Mouse (Mus musculus): ENCODE measurements around the gene Efna4. TPM values are rescaled to one million over a fixed set of nuclear protein-coding genes. Genes with fewer than 3 reads are reported as not detected.
A peak's percentile ranks its signal among the peaks of the same experiment; 100 is the strongest.

Gene Efna4
- polyA plus RNA-seq, 1 experiment from 2014 or later, result 9.9 TPM

GRCm38 (mm10) chr3:89379388-89380131 lies 41.7 kb upstream of the Efna4 start:
- no peak overlapping the region for H3K27ac ChIP-seq (replicated peaks)
- peak overlapping the region; percentile 87; the same call in 1 of the 2 replicates for H3K4me2 ChIP-seq
- no peak overlapping the region for H3K4me3 ChIP-seq
- H3K27me3 ChIP-seq (replicated peaks), result no peaks in the 10 kb centered on the region
- H3K9ac ChIP-seq, result peak overlapping the region; percentile 86; the same call in 1 of the 2 replicates
- WGBS, result 87% methylated on average over 31 of the region's 31 CpGs
- no peak for ATAC-seq (ENCODE audit: extremely low read depth, insufficient number of reproducible peaks, low FRiP score, low TSS enrichment)
- peaks cover 21% of the 10 kb centered on the region for H3K4me1 ChIP-seq
- H3K9me3 ChIP-seq, result no peaks in the 10 kb centered on the region
- peaks cover 26% of the 10 kb centered on the region for H3K36me3 ChIP-seq

DNA sequence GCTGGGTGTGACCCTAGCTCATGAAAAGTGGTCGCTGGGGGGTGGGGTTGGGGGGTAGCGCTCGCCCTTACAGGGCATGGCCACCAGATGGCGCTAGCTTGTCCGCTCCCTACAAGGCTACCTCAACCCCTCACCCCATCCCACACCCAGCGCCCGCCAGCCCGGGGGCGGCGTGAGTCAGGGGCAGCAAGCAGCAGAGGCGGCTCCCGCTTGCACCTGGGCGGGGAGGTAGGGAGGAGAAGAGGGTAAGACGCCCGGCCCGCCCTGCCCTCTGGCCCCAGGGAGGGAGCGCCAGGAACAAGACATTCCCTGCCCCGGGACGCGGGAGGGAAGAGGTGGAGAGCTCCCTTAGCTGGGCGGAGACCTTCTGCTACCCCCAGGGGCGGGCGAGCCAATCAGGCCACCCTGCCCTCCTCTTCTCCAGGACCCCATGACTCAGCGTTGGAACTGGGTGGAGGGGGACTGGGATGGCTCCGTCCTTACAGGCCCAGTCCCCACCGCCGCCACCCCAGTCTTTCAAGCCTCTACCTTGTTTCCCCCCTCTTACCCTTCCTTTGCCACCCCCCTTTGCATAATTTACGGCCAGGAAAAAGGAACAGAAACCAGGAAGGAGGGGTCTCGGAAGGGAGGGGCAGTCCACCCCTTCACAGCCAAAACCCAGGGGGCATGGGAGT lies 40.7 kb upstream of the Efna4 start:
- WGBS, result 2% methylated on average over 29 of the region's 29 CpGs
- H3K4me3 ChIP-seq, result peak overlapping the region; percentile 66
- peaks cover 20% of the 10 kb centered on the region for H3K4me1 ChIP-seq
- peak overlapping the region; percentile 87 for H3K4me2 ChIP-seq
- no peaks in the 10 kb centered on the region for H3K27me3 ChIP-seq (replicated peaks)
- ATAC-seq (ENCODE audit: extremely low read depth, insufficient number of reproducible peaks, low FRiP score, low TSS enrichment), result peak; percentile 76
- H3K9ac ChIP-seq, result peak overlapping the region; percentile 86
- no peaks in the 10 kb centered on the region for H3K9me3 ChIP-seq
- peak overlapping the region; percentile 54 for H3K27ac ChIP-seq (replicated peaks)
- peaks cover 26% of the 10 kb centered on the region for H3K36me3 ChIP-seq

- H3K27ac ChIP-seq (replicated peaks), result no peak overlapping the region
- ATAC-seq (ENCODE audit: extremely low read depth, insufficient number of reproducible peaks, low FRiP score, low TSS enrichment), result no peak
- H3K4me3 ChIP-seq, result peak overlapping the region; percentile 66; the same call in 1 of the 2 replicates
- H3K9ac ChIP-seq, result peak overlapping the region; percentile 86
- 68% methylated on average over 4 of the region's 4 CpGs for WGBS
- peaks cover 20% of the 10 kb centered on the region for H3K4me1 ChIP-seq
- H3K9me3 ChIP-seq, result no peaks in the 10 kb centered on the region
- peak overlapping the region; percentile 87 for H3K4me2 ChIP-seq
- H3K36me3 ChIP-seq, result peaks cover 26% of the 10 kb centered on the region
- H3K27me3 ChIP-seq (replicated peaks), result no peaks in the 10 kb centered on the region
These were observed 40.0 kb upstream of the Efna4 start for GRCm38 (mm10) chr3:89377831-89378230.

DNA sequence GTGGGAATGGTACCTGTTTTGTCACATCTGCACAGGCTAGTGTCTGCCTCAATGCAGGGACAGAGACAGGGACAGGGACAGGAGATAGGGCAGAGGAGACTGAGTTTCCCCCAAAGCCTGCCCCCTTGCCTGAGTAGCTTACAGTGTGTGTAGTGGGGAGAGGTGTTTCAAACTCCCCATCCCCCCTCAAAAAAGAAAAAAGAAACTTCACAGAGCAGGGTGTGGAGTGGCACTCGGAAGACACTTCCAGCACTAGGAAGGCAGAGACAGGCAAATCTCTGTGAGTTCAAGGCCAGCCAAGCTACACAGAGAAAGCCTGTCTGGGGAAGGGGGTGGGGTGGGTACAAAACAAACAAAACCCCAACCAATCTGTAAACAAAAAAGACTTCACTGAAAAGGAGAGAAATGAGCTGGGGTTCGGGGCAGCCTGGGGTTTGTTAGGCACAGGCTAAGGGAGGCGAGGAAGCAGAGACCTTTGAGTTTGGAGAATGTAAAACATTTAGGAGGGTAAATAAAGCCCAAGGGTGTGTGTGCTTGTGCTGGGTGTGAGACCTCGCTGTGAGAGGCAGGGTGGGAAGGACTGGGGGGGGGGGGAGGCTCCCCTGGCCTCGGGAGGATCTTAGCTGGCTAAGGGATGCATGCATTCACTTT lies 35.9 kb upstream of the Efna4 start:
- Histone ChIP-seq H3K9me3 (no peaks in the 10 kb centered on the region), H3K4me1 (peaks cover 16% of the 10 kb centered on the region), H3K36me3 (no peaks in the 10 kb centered on the region), H3K27me3 (replicated peaks) (no peaks in the 10 kb centered on the region), H3K9ac (no peak overlapping the region), H3K4me2 (no peak overlapping the region), H3K27ac (replicated peaks) (no peak overlapping the region), H3K4me3 (no peak overlapping the region)
- ATAC-seq (ENCODE audit: extremely low read depth, insufficient number of reproducible peaks, low FRiP score, low TSS enrichment), result no peak
- 39% methylated on average over 5 of the region's 5 CpGs for WGBS

DNA sequence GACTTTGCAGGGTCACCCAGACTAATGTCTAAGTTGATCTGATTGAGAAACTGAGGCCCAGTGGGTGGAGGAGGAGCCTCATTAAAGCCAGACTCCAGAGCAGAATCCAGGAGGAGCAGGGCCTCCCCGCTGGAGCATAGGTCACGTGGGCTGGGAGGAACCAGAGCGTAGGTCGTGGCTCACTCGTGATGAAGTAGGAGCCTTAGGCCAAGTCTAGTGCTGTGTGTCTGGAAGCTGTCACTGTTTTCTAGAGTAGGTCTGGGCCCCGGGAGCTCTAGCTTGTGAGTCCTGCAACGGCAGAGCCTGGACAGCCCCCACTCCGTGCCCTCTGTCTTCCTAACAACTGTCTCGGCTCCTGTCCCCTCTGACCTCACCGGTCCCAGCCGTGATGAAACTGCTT lies 29.5 kb upstream of the Efna4 start:
- Histone ChIP-seq H3K4me2 (no peak overlapping the region), H3K9me3 (no peaks in the 10 kb centered on the region), H3K27me3 (replicated peaks) (peaks cover 15% of the 10 kb centered on the region), H3K4me3 (no peak overlapping the region), H3K9ac (no peak overlapping the region), H3K36me3 (no peaks in the 10 kb centered on the region), H3K4me1 (peaks cover 6% of the 10 kb centered on the region; the same call in 1 of the 2 replicates), H3K27ac (replicated peaks) (no peak overlapping the region)
- WGBS, result 43% methylated on average over 11 of the region's 11 CpGs
- ATAC-seq (ENCODE audit: extremely low read depth, insufficient number of reproducible peaks, low FRiP score, low TSS enrichment), result no peak

DNA sequence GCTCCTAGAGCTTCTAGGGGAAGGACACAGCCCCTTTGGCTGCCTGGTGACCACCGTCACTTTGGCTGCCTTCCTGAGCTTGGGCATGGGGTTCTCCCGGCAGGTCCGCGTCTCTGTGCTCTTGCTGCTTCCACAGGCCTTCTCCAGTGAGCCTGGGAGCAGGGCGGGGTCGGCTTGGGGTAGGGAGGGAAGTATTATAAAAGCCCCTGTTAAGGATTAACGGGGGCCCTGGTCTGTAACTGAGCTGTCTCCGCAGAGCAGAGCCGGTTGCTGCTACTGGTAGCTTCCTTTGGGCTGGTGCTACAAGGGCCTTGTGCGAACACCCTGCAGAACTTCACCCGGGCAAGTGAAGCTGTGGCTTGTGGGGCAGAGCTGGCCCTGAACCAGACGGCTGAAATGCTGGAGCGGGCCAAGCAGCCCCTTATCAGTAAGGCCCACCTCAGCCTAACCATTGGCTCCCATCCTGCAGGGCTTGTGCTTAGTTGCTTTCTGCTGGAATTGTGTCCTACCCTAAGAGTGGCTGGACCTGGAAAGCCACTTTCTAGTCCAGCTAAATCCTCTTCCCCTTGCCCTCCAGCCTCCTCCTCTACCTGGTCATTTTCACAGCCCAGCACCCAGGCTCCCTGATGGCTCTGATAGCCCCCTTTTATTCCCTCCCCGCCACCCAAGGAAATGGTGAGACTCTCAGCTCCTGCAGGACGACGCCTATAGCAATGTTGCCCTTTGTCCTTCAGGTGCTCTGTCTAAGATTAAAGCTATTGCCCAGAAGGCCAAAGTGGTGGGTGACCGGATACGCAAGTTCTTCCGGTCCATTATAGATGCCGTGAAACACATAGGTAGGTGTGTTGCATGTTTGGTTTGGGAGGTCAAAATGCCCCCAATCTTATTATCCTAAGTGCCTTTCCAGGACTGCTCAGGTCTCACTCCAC lies 27.9 kb upstream of the Efna4 start:
- WGBS, result 69% methylated on average over 20 of the region's 20 CpGs
- no peak for ATAC-seq (ENCODE audit: extremely low read depth, insufficient number of reproducible peaks, low FRiP score, low TSS enrichment)
- H3K9ac ChIP-seq, result no peak overlapping the region
- peaks cover 15% of the 10 kb centered on the region for H3K27me3 ChIP-seq (replicated peaks)
- H3K4me3 ChIP-seq, result no peak overlapping the region
- peaks cover 6% of the 10 kb centered on the region; the same call in 1 of the 2 replicates for H3K4me1 ChIP-seq
- H3K4me2 ChIP-seq, result no peak overlapping the region
- H3K36me3 ChIP-seq, result no peaks in the 10 kb centered on the region
- no peak overlapping the region for H3K27ac ChIP-seq (replicated peaks)
- H3K9me3 ChIP-seq, result no peaks in the 10 kb centered on the region

GRCm38 (mm10) chr3:89365153-89365485 lies 27.3 kb upstream of the Efna4 start, which contains the start of gene Dcst1:
Gene Dcst1 (minus strand): TSS chr3:89365253.
- H3K9me3 ChIP-seq, result no peaks in the 10 kb centered on the region
- peaks cover 6% of the 10 kb centered on the region; the same call in 1 of the 2 replicates for H3K4me1 ChIP-seq
- ATAC-seq (ENCODE audit: extremely low read depth, insufficient number of reproducible peaks, low FRiP score, low TSS enrichment), result no peak
- H3K9ac ChIP-seq, result no peak within 1 kb of the TSS
- H3K36me3 ChIP-seq, result no peaks in the 10 kb centered on the region
- H3K4me3 ChIP-seq, result no peak within 1 kb of the TSS
- WGBS, result 74% methylated on average over 11 of the region's 11 CpGs
- no peak within 1 kb of the TSS for H3K4me2 ChIP-seq
- peaks cover 19% of the 10 kb centered on the region for H3K27me3 ChIP-seq (replicated peaks)
- H3K27ac ChIP-seq (replicated peaks), result no peak within 1 kb of the TSS

GRCm38 (mm10) chr3:89364631-89365030 lies 26.8 kb upstream of the Efna4 start:
- no peak overlapping the region for H3K9ac ChIP-seq
- no peak for ATAC-seq (ENCODE audit: extremely low read depth, insufficient number of reproducible peaks, low FRiP score, low TSS enrichment)
- 59% methylated on average over 8 of the region's 8 CpGs for WGBS
- no peak overlapping the region for H3K4me3 ChIP-seq
- no peak overlapping the region for H3K4me2 ChIP-seq
- H3K4me1 ChIP-seq, result peaks cover 6% of the 10 kb centered on the region; the same call in 1 of the 2 replicates
- peaks cover 24% of the 10 kb centered on the region for H3K27me3 ChIP-seq (replicated peaks)
- H3K27ac ChIP-seq (replicated peaks), result no peak overlapping the region
- no peaks in the 10 kb centered on the region for H3K9me3 ChIP-seq
- no peaks in the 10 kb centered on the region for H3K36me3 ChIP-seq

- 79% methylated on average over 7 of the region's 7 CpGs for WGBS
- peaks cover 6% of the 10 kb centered on the region; the same call in 1 of the 2 replicates for H3K4me1 ChIP-seq
- H3K27ac ChIP-seq (replicated peaks), result no peak within 1 kb of the TSS
- peaks cover 37% of the 10 kb centered on the region for H3K27me3 ChIP-seq (replicated peaks)
- no peak within 1 kb of the TSS for H3K4me2 ChIP-seq
- no peaks in the 10 kb centered on the region for H3K9me3 ChIP-seq
- no peaks in the 10 kb centered on the region for H3K36me3 ChIP-seq
- ATAC-seq (ENCODE audit: extremely low read depth, insufficient number of reproducible peaks, low FRiP score, low TSS enrichment), result no peak
- no peak within 1 kb of the TSS for H3K4me3 ChIP-seq
- no peak within 1 kb of the TSS for H3K9ac ChIP-seq
These were observed 23.8 kb upstream of the Efna4 start, which contains the start of gene Dcst2 for GRCm38 (mm10) chr3:89361675-89362074. Gene Dcst2 (plus strand): TSS chr3:89361975.

- Histone ChIP-seq H3K4me1 (no peaks in the 10 kb centered on the region), H3K9me3 (no peaks in the 10 kb centered on the region), H3K4me3 (no peak overlapping the region), H3K27me3 (replicated peaks) (peaks cover 45% of the 10 kb centered on the region), H3K36me3 (no peaks in the 10 kb centered on the region), H3K9ac (no peak overlapping the region), H3K27ac (replicated peaks) (no peak overlapping the region), H3K4me2 (no peak overlapping the region)
- no peak for ATAC-seq (ENCODE audit: extremely low read depth, insufficient number of reproducible peaks, low FRiP score, low TSS enrichment)
- 57% methylated on average over 3 of the region's 3 CpGs for WGBS
These were observed 22.4 kb upstream of the Efna4 start for GRCm38 (mm10) chr3:89360237-89360636.

All from heart, embryonic 13.5 days (tissue).